Mouse (Mus musculus) limb, embryonic 12.5 days (tissue): ENCODE results near the gene Alk. TPM values are rescaled to one million over a fixed set of nuclear protein-coding genes. Genes with fewer than 3 reads are reported as not detected.

Experiments
- ATAC-seq: fragments of 200-750 bp; cut with Nextera tagmentation; 2 replicates; pipeline ENCODE4 v1.8.0; 2017; ENCODE audit warnings: low read depth, moderate TSS enrichment; ENCODE audit not compliant: insufficient number of reproducible peaks, insufficient read depth, low FRiP score, low TSS enrichment
- H3K27ac ChIP-seq: fragments of 300-500 bp; sonication (generic); 2 replicates; pipeline ENCODE4 v1.5.1; 2016; ENCODE audit warnings: mild to moderate bottlenecking, moderate library complexity
- H3K27me3 ChIP-seq: fragments of 300-500 bp; sonication (generic); 2 replicates; pipeline ENCODE4 v1.6.1; 2016; ENCODE audit warnings: mild to moderate bottlenecking, moderate library complexity
- H3K36me3 ChIP-seq: fragments of 300-500 bp; sonication (generic); 2 replicates; pipeline ENCODE4 v1.6.1; 2016; ENCODE audit warnings: mild to moderate bottlenecking, moderate library complexity
- H3K4me1 ChIP-seq: fragments of 300-500 bp; sonication (generic); replicated peaks from 2 replicates; pipeline ENCODE4 v1.6.1; 2016
- H3K4me2 ChIP-seq: fragments of 300-500 bp; sonication (generic); 2 replicates; pipeline ENCODE4 v1.6.1; 2016; ENCODE audit warnings: mild to moderate bottlenecking, moderate library complexity
- H3K4me3 ChIP-seq: fragments of 300-500 bp; sonication (generic); replicated peaks from 2 replicates; pipeline ENCODE4 v1.5.1; 2016; ENCODE audit warnings: mild to moderate bottlenecking
- H3K9ac ChIP-seq: fragments of 300-500 bp; sonication (generic); replicated peaks from 2 replicates; pipeline ENCODE4 v1.6.1; 2016; ENCODE audit warnings: mild to moderate bottlenecking, moderate library complexity
- H3K9me3 ChIP-seq: fragments of 300-500 bp; sonication (generic); 2 replicates; pipeline ENCODE4 v1.6.1; 2016; ENCODE audit warnings: mild to moderate bottlenecking, moderate library complexity
- WGBS: fragments of 180-500 bp; shearing (Covaris S2); methylation state at CpG from one replicate; pipeline ENCODE4 v1.1.7; 2016; 5-methylcytosine and 5-hydroxymethylcytosine counted together
- polyA plus RNA-seq: library from polyadenylated mRNA; unstranded; fragments of >200 nt; fragmentation: Nextera tagmentation; extraction: Ambion mirVana; gene quantifications from 2 replicates; pipeline ENCODE4 v1.2.1, GENCODE M21; 2016

The Alk gene
- polyA plus RNA-seq, 1 experiment from 2014 or later = 0.44 TPM

DNA sequence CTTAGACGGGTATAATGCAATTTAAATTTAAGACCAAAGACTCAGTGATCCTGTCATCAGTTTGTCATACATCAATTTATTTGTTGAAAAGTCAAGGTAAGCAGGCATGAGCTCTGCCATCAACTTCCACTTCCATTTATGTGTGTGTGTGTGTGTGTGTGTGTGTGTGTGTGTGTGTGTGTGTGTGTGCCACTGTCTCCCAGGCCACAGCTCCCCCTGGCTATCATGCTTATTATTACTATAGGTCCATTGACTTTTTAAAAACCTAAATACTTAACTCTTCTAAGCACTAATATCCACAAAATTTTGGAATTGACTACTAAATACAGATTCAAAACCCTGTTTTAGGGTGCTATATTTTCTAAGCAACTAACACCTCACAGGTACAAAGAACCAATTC is 308.1 kb downstream of the Alk start:
- Histone ChIP-seq H3K9ac (no peak overlapping the region), H3K4me2 (no peak overlapping the region), H3K27ac (no peak overlapping the region), H3K4me1 (no peaks in the 10 kb centered on the region), H3K36me3 (no peaks in the 10 kb centered on the region), H3K27me3 (no peaks in the 10 kb centered on the region), H3K9me3 (no peaks in the 10 kb centered on the region), H3K4me3 (no peak overlapping the region)
- ATAC-seq = no peak
- 75% methylated on average over 1 of the region's 1 CpGs for WGBS

- Histone ChIP-seq H3K36me3 (no peaks in the 10 kb centered on the region), H3K27me3 (no peaks in the 10 kb centered on the region)
- WGBS = 63% methylated on average over 3 of the region's 3 CpGs
Measured at GRCm38 (mm10) chr17:72293267-72293580, 311.2 kb downstream of the Alk start.

GRCm38 (mm10) chr17:72292444-72293266 is 311.8 kb downstream of the Alk start:
- Histone ChIP-seq H3K36me3 (no peaks in the 10 kb centered on the region), H3K9ac (no peak overlapping the region), H3K4me2 (no peak overlapping the region), H3K9me3 (no peaks in the 10 kb centered on the region), H3K27ac (no peak overlapping the region), H3K27me3 (no peaks in the 10 kb centered on the region), H3K4me3 (no peak overlapping the region), H3K4me1 (no peaks in the 10 kb centered on the region)
- 76% methylated on average over 6 of the region's 6 CpGs for WGBS
- ATAC-seq = no peak

More at GRCm38 (mm10) chr17:72293267-72293580, 311.2 kb downstream of the Alk start:
- no peaks in the 10 kb centered on the region for H3K4me1 ChIP-seq
- H3K9me3 ChIP-seq = no peaks in the 10 kb centered on the region
- no peak overlapping the region for H3K4me3 ChIP-seq
- no peak overlapping the region for H3K9ac ChIP-seq
- H3K4me2 ChIP-seq = no peak overlapping the region
- ATAC-seq = no peak
- no peak overlapping the region for H3K27ac ChIP-seq

DNA sequence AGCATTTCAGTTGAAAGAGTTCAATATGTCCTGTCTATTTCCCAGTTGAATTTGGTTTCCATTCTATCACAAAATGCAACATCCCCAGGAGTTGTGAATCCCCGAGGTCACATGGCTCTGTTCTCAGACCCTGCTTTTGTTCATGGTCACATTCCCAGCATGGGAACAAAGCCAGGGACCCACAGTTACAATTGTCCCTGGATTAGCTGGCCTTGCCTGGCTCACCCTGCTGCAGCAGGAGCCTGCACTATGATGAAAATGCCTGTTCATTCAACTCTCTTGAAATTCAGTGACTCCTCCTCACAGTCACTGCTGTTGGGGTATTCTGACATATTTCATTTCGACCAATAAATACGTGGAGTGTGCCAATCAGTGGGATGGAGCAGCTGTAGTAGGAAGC is 318.5 kb downstream of the Alk start:
- Histone ChIP-seq H3K4me2 (no peak overlapping the region), H3K36me3 (no peaks in the 10 kb centered on the region), H3K9me3 (no peaks in the 10 kb centered on the region), H3K27me3 (no peaks in the 10 kb centered on the region), H3K4me1 (no peaks in the 10 kb centered on the region), H3K9ac (no peak overlapping the region), H3K4me3 (no peak overlapping the region), H3K27ac (no peak overlapping the region)
- ATAC-seq = no peak
- whole genome bisulfite sequencing = 71% methylated on average over 3 of the region's 3 CpGs

DNA sequence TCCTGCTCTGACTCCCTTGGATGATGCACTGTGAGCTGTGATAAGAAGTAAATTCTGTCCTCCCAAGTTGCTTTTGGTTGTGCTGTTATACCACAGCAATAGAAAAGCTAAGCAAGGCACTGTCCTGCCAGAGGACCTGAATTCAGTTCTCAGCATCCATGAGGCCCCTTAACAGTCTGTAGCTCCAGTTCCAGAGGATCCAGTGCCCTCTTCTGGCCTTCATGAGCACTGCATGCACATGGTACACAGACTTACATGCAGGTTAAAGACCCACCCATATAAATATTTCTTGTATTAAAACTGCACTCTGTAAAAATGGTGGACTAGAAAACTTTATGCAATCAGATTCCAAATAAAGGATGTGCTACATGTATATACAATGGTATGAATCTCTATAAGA is 326.1 kb downstream of the Alk start:
- Histone ChIP-seq H3K27me3 (no peaks in the 10 kb centered on the region), H3K4me1 (no peaks in the 10 kb centered on the region), H3K4me3 (no peak overlapping the region), H3K27ac (no peak overlapping the region), H3K9me3 (peaks cover 5% of the 10 kb centered on the region; the same call in 1 of the 2 replicates), H3K36me3 (no peaks in the 10 kb centered on the region), H3K9ac (no peak overlapping the region), H3K4me2 (no peak overlapping the region)
- no peak for ATAC-seq

DNA sequence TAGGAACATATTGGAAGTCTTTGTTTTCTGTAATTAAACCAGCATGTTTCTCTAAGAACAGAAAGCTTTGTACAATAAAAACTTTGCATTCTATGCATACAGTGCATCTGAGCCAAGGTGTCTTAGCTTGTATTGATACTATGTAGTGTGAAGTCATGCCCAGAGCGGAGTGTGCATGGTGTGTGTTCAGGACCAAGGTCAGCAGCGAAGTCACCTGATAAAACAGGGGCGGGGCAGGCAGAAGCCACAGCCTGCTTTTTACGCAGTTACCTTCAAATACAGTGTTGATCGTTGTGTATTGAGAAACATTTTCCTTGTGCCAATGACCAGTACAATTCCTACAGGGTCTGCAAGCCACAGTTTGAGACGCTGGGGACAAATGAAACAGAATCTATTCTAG is 327.6 kb downstream of the Alk start:
- Histone ChIP-seq H3K4me1 (no peaks in the 10 kb centered on the region), H3K9me3 (peaks cover 5% of the 10 kb centered on the region; the same call in 1 of the 2 replicates), H3K36me3 (no peaks in the 10 kb centered on the region), H3K27me3 (no peaks in the 10 kb centered on the region), H3K27ac (no peak overlapping the region), H3K4me3 (no peak overlapping the region), H3K9ac (no peak overlapping the region), H3K4me2 (no peak overlapping the region)
- 78% methylated on average over 6 of the region's 6 CpGs for WGBS
- ATAC-seq = no peak

- Histone ChIP-seq H3K27ac (no peak overlapping the region), H3K4me1 (no peaks in the 10 kb centered on the region), H3K36me3 (no peaks in the 10 kb centered on the region), H3K4me3 (no peak overlapping the region), H3K27me3 (no peaks in the 10 kb centered on the region), H3K9ac (no peak overlapping the region), H3K4me2 (no peak overlapping the region), H3K9me3 (peaks cover 5% of the 10 kb centered on the region; the same call in 1 of the 2 replicates)
- WGBS = 80% methylated on average over 8 of the region's 8 CpGs
- no peak for ATAC-seq
Measured at GRCm38 (mm10) chr17:72275391-72275904, 329.0 kb downstream of the Alk start.

- Histone ChIP-seq H3K4me1 (no peaks in the 10 kb centered on the region), H3K9me3 (peaks cover 5% of the 10 kb centered on the region; the same call in 1 of the 2 replicates), H3K9ac (no peak overlapping the region), H3K36me3 (no peaks in the 10 kb centered on the region), H3K27ac (no peak overlapping the region), H3K4me3 (no peak overlapping the region), H3K4me2 (no peak overlapping the region), H3K27me3 (no peaks in the 10 kb centered on the region)
- 85% methylated on average over 5 of the region's 5 CpGs for WGBS
- no peak for ATAC-seq
Measured at GRCm38 (mm10) chr17:72274205-72274604, 330.2 kb downstream of the Alk start.

- Histone ChIP-seq H3K27ac (no peak overlapping the region), H3K4me1 (no peaks in the 10 kb centered on the region), H3K4me2 (no peak overlapping the region), H3K27me3 (no peaks in the 10 kb centered on the region), H3K9me3 (no peaks in the 10 kb centered on the region), H3K9ac (no peak overlapping the region), H3K36me3 (no peaks in the 10 kb centered on the region), H3K4me3 (no peak overlapping the region)
- WGBS = 79% methylated on average over 1 of the region's 1 CpGs
- ATAC-seq = no peak
Measured at GRCm38 (mm10) chr17:72271640-72272039, 332.8 kb downstream of the Alk start.

- Histone ChIP-seq H3K9me3 (no peaks in the 10 kb centered on the region), H3K4me1 (peaks cover 8% of the 10 kb centered on the region), H3K4me3 (no peak overlapping the region), H3K9ac (no peak overlapping the region), H3K36me3 (no peaks in the 10 kb centered on the region), H3K27me3 (no peaks in the 10 kb centered on the region), H3K4me2 (no peak overlapping the region), H3K27ac (no peak overlapping the region)
- 78% methylated on average over 5 of the region's 5 CpGs for WGBS
- no peak for ATAC-seq
Measured at GRCm38 (mm10) chr17:72268529-72268928, 335.9 kb downstream of the Alk start.

DNA sequence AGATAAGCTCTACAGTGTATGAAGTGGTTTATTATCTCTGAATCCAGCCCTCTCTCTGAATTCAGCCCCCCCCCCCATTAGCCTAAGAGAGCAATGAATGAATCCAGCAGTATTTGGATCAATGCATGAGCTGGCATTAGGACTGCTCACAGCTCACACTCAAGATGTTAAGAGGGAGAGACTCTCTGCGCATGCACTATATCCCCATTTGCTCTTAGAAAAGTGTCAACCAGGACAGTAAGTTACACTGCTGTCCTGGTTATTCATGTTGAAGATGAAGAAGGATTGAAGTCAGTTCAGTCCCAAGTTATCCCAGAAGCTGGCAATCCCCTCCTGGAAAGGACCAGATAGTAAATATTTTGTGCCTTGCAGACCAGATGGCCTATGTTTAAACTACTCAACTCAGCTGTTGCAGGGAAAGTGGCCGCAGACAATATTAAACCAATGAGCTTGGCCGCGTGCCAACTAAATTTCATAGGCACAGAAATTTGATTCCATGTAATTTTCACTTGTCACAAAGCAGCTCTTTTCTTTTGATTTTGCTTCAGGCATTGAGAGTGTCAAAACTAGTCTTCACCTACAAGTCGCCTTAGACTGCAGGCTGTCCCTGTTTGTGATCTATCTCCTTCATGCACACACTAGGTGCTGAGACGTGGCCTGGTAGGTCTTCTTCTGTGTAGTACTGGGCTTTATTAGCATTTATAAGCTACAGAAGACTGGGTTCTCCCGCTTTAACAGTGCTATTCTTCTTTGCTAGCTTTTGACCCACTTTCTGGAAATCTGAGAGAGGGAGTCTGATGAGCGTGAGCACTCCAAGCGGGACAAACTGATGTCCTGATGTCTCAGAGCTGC is 339.0 kb downstream of the Alk start:
- H3K4me2 ChIP-seq = no peak overlapping the region
- 76% methylated on average over 9 of the region's 9 CpGs for WGBS

More for the DNA sequence above, 339.0 kb downstream of the Alk start:
- peaks cover 8% of the 10 kb centered on the region for H3K4me1 ChIP-seq
- H3K36me3 ChIP-seq = no peaks in the 10 kb centered on the region
- no peak overlapping the region for H3K27ac ChIP-seq
- no peak overlapping the region for H3K4me3 ChIP-seq
- no peaks in the 10 kb centered on the region for H3K9me3 ChIP-seq
- no peaks in the 10 kb centered on the region for H3K27me3 ChIP-seq
- no peak overlapping the region for H3K9ac ChIP-seq
- ATAC-seq = no peak
